Mouse (Mus musculus): Measurements from ENCODE around the gene Dmrta2. TPM values are rescaled to one million over a fixed set of nuclear protein-coding genes. Genes with fewer than 3 reads are reported as not detected.

Dmrta2 gene
- total and polyA plus RNA-seq, 3 experiments, result 0.11 to 0.40 TPM; not detected in 1

DNA sequence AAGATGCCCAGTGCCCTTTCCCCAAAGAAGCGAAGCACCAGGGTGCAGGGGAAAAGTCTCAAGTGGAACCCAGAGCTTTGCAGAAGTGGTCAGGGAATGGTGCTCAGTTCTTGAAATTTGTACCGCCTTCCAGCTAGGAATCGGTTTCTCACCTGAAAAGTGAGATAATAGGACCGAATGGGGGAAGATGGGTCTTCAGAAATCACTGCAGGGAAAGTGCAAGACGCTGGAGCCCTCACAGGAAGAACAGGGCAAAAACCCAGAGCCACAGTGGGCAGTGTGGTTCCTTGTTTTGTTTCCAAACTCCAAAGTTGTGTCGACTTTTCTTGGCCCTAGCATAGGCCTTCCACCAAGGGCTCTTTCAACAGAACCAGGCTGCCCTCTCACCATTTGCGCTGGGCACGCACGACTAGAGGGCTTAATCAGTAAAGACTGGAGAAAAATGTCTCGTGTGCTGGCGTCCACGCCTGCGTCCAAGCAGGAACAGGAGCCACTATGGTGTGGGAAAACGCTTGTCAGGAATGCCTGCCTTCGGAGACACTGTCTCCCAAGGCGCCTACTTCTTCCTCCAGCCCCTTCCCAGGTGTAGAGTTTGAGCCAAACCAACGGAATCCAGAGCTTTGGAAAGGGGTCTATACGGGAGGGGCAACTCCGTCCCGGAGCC, 3.7 kb upstream of the Dmrta2 start:
- Histone ChIP-seq H3K9me3 (replicated peaks) (peaks cover 45% of the 10 kb centered on the region), H3K4me1 (ENCODE audit: insufficient read depth, low read depth, low read length) (no peaks in the 10 kb centered on the region), H3K4me3 (ENCODE audit: low read depth, low read length) (no peak overlapping the region), H3K27me3 (ENCODE audit: insufficient read depth, low read length) (no peaks in the 10 kb centered on the region; the same call in 1 of the 2 replicates), H3K36me3 (replicated peaks) (peaks cover 3% of the 10 kb centered on the region)
- ATAC-seq (ENCODE audit: extremely low read depth, insufficient number of reproducible peaks, low FRiP score, poor library complexity, severe bottlenecking) (no peak), DNase-seq (ENCODE audit: low spot score) (no peak)
- TF ChIP-seq TAL1 (conservative IDR thresholded peaks at IDR 0.05; ENCODE audit: low read depth, low read length) (no peak), POLR2AphosphoS5 (IDR thresholded peaks at IDR 0.05; ENCODE audit: insufficient replicate concordance, low read depth, low read length) (no peak), CTCF (IDR thresholded peaks at IDR 0.05; ENCODE audit: low read depth, low read length) (no peak), GATA1 (IDR thresholded peaks at IDR 0.05; ENCODE audit: borderline replicate concordance, low read length) (no peak), GATA2 (IDR thresholded peaks at IDR 0.05; ENCODE audit: borderline replicate concordance, low read depth, low read length) (no peak)

DNA sequence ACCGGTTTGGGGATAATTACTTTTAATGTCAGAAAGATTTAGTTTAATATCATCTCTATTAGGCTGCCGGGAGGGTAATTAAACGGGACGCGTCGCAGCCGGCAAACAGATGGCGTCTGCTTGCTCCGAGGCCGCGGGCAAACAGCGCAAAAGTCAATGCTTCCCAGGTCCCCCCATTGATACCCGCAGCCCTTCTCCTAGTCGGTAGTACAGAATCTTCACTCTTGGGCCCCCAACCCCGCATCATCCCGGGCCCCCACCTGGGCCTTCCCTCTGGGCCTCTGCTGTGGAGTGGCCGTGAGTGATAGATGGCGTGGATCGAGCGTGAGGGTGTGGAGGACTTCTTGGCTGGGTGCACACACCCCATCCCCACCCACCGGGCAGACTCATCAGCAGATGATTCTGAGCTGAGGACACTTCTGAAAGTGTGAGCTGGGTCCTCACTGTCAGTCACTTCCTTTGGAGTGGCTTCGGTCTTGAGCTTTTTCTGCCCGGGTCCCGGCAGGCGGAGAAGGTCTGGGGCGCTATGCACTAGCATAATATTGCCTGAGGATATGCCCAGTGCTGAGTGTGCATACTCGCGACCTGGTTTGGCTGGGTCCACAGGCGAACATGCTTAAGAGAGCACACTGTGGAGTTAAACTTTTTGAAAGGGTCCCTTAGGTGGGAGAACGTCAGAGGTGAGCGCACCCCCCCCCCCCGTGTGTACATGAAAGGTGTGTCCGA, 3.0 kb upstream of the Dmrta2 start:
- no peak for DNase-seq (ENCODE audit: low spot score)
- Histone ChIP-seq H3K4me1 (ENCODE audit: insufficient read depth, low read depth, low read length) (no peaks in the 10 kb centered on the region; the same call in 1 of the 2 replicates), H3K27me3 (ENCODE audit: insufficient read depth, low read length) (no peaks in the 10 kb centered on the region; the same call in 1 of the 2 replicates), H3K9me3 (replicated peaks) (peaks cover 49% of the 10 kb centered on the region), H3K36me3 (replicated peaks) (no peaks in the 10 kb centered on the region), H3K4me3 (ENCODE audit: low read depth, low read length) (no peak overlapping the region)
- TF ChIP-seq POLR2AphosphoS5 (IDR thresholded peaks at IDR 0.05; ENCODE audit: insufficient replicate concordance, low read depth, low read length) (no peak), CTCF (IDR thresholded peaks at IDR 0.05; ENCODE audit: low read depth, low read length) (no peak), TAL1 (conservative IDR thresholded peaks at IDR 0.05; ENCODE audit: low read depth, low read length) (no peak), GATA2 (IDR thresholded peaks at IDR 0.05; ENCODE audit: borderline replicate concordance, low read depth, low read length) (no peak), GATA1 (IDR thresholded peaks at IDR 0.05; ENCODE audit: borderline replicate concordance, low read length) (no peak)
- no peak for ATAC-seq (ENCODE audit: extremely low read depth, insufficient number of reproducible peaks, low FRiP score, poor library complexity, severe bottlenecking)

- ATAC-seq (ENCODE audit: extremely low read depth, insufficient number of reproducible peaks, low FRiP score, poor library complexity, severe bottlenecking), result no peak
- Histone ChIP-seq H3K27me3 (ENCODE audit: insufficient read depth, low read length) (no peaks in the 10 kb centered on the region; the same call in 1 of the 2 replicates), H3K4me1 (ENCODE audit: insufficient read depth, low read depth, low read length) (no peaks in the 10 kb centered on the region; the same call in 1 of the 2 replicates), H3K4me3 (ENCODE audit: low read depth, low read length) (no peak overlapping the region), H3K36me3 (replicated peaks) (peaks cover 2% of the 10 kb centered on the region), H3K9me3 (replicated peaks) (peaks cover 57% of the 10 kb centered on the region)
- no peak for TF ChIP-seq TAL1 (conservative IDR thresholded peaks at IDR 0.05; ENCODE audit: low read depth, low read length)
- DNase-seq (ENCODE audit: low spot score), result no peak
Observed at GRCm38 (mm10) chr4:109975381-109976240, 2.2 kb upstream of the Dmrta2 start.

- TF ChIP-seq TAL1 (conservative IDR thresholded peaks at IDR 0.05; ENCODE audit: low read depth, low read length), result no peak
- TF ChIP-seq GATA1 (IDR thresholded peaks at IDR 0.05; ENCODE audit: borderline replicate concordance, low read length), result no peak
- no peak for TF ChIP-seq POLR2AphosphoS5 (IDR thresholded peaks at IDR 0.05; ENCODE audit: insufficient replicate concordance, low read depth, low read length)
- no peak for TF ChIP-seq GATA2 (IDR thresholded peaks at IDR 0.05; ENCODE audit: borderline replicate concordance, low read depth, low read length)
- TF ChIP-seq CTCF (IDR thresholded peaks at IDR 0.05; ENCODE audit: low read depth, low read length), result no peak
- ATAC-seq (ENCODE audit: extremely low read depth, insufficient number of reproducible peaks, low FRiP score, poor library complexity, severe bottlenecking), result no peak
- peaks cover 65% of the 10 kb centered on the region for H3K9me3 ChIP-seq (replicated peaks)
- no peak overlapping the region; the same call in 1 of the 2 replicates for H3K4me3 ChIP-seq (ENCODE audit: low read depth, low read length)
- no peaks in the 10 kb centered on the region; the same call in 1 of the 2 replicates for H3K27me3 ChIP-seq (ENCODE audit: insufficient read depth, low read length)
- H3K4me1 ChIP-seq (ENCODE audit: insufficient read depth, low read depth, low read length), result no peaks in the 10 kb centered on the region; the same call in 1 of the 2 replicates
- peaks cover 2% of the 10 kb centered on the region for H3K36me3 ChIP-seq (replicated peaks)
- no peak for DNase-seq (ENCODE audit: low spot score)
Observed at GRCm38 (mm10) chr4:109976273-109977147, 1.3 kb upstream of the Dmrta2 start.

DNA sequence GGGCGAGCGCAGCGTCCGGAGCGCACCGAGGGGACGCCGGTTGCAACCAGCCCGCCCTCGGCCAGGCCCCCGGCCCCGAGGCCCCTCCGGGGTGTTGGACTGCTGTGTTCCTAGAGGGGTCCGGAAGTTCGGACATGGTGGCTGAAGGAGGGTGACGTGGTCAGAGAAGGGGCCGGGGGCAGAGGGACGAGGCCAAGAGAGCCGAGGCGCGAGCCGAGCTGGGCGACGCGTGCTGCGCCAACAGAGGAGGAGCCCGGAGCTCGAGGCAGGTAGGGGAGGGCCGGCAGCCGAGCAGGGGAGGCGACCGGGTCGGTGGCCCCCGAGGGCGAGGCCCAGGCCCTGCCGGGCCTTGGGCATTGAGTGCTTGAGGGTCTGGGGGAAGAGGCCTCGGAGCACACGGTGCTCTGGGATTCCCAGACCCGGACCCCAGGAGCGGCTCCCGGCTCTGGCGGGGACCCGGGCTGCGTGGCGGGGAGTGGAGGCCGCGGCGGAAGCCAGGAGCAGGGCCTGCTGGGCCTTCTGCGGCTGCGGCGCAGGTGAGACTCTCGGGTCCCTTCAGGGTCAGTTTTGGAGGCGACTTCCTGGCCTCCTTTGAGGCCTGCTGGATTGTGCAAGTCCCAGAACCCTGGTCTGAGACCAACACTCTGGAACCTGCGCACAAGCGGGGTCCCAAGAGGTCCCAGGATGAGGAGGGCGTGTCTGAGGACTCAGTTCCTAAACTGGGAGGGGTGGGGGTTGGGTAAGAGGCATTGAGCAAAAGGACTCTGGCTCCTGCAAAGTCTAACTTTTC, 410 bp downstream of the Dmrta2 start:
- Histone ChIP-seq H3K27me3 (ENCODE audit: insufficient read depth, low read length) (no peaks in the 10 kb centered on the region; the same call in 1 of the 2 replicates), H3K36me3 (replicated peaks) (peaks cover 6% of the 10 kb centered on the region), H3K4me1 (ENCODE audit: insufficient read depth, low read depth, low read length) (no peaks in the 10 kb centered on the region; the same call in 1 of the 2 replicates), H3K4me3 (ENCODE audit: low read depth, low read length) (no peak overlapping the region), H3K9me3 (replicated peaks) (peaks cover 79% of the 10 kb centered on the region)
- DNase-seq (ENCODE audit: low spot score) (no peak), ATAC-seq (ENCODE audit: extremely low read depth, insufficient number of reproducible peaks, low FRiP score, poor library complexity, severe bottlenecking) (no peak)
- TF ChIP-seq GATA1 (IDR thresholded peaks at IDR 0.05; ENCODE audit: borderline replicate concordance, low read length) (no peak), POLR2AphosphoS5 (IDR thresholded peaks at IDR 0.05; ENCODE audit: insufficient replicate concordance, low read depth, low read length) (no peak), TAL1 (conservative IDR thresholded peaks at IDR 0.05; ENCODE audit: low read depth, low read length) (no peak)
